Mouse (Mus musculus): ENCODE data around the gene 3110082I17Rik. TPM values are rescaled to one million over a fixed set of nuclear protein-coding genes. Genes with fewer than 3 reads are reported as not detected.
A peak's percentile ranks its signal among the peaks of the same experiment; 100 is the strongest.

3110082I17Rik gene
- polyA plus RNA-seq, 1 experiment, result 4.8 TPM

- WGBS, result 20% methylated on average over 5 of the region's 5 CpGs
- Histone ChIP-seq H3K27me3 (replicated peaks; ENCODE audit: control insufficient read depth, insufficient read depth, low read length) (no peaks in the 10 kb centered on the region), H3K4me3 (ENCODE audit: insufficient read depth, low read depth, low read length) (no peak overlapping the region), H3K36me3 (ENCODE audit: control insufficient read depth, insufficient read depth, low read length) (no peaks in the 10 kb centered on the region), H3K27ac (ENCODE audit: insufficient read depth, low read depth, low read length) (no peak overlapping the region), H3K4me1 (ENCODE audit: control insufficient read depth, insufficient read depth, low read length) (peaks cover 11% of the 10 kb centered on the region; the same call in 1 of the 2 replicates)
- TF ChIP-seq POLR2A (IDR thresholded peaks at IDR 0.05; ENCODE audit: low read depth, low read length) (no peak), CTCF (conservative IDR thresholded peaks at IDR 0.05; ENCODE audit: insufficient read depth, insufficient read length, low read depth, low read length) (peak; percentile 92)
- peak; percentile 97 for DNase-seq
These were observed 62.2 kb downstream of the 3110082I17Rik start for GRCm38 (mm10) chr5:139397959-139398753.

- Histone ChIP-seq H3K27ac (ENCODE audit: insufficient read depth, low read depth, low read length) (no peak overlapping the region), H3K36me3 (ENCODE audit: control insufficient read depth, insufficient read depth, low read length) (no peaks in the 10 kb centered on the region), H3K4me1 (ENCODE audit: control insufficient read depth, insufficient read depth, low read length) (peaks cover 11% of the 10 kb centered on the region; the same call in 1 of the 2 replicates), H3K4me3 (ENCODE audit: insufficient read depth, low read depth, low read length) (no peak overlapping the region), H3K27me3 (replicated peaks; ENCODE audit: control insufficient read depth, insufficient read depth, low read length) (no peaks in the 10 kb centered on the region)
- 80% methylated on average over 4 of the region's 4 CpGs for WGBS
- no peak for TF ChIP-seq POLR2A (IDR thresholded peaks at IDR 0.05; ENCODE audit: low read depth, low read length)
- no peak for TF ChIP-seq CTCF (conservative IDR thresholded peaks at IDR 0.05; ENCODE audit: insufficient read depth, insufficient read length, low read depth, low read length)
- DNase-seq, result no peak
These were observed 62.9 kb downstream of the 3110082I17Rik start for GRCm38 (mm10) chr5:139397359-139397916.

- Histone ChIP-seq H3K36me3 (ENCODE audit: control insufficient read depth, insufficient read depth, low read length) (no peaks in the 10 kb centered on the region), H3K4me3 (ENCODE audit: insufficient read depth, low read depth, low read length) (no peak overlapping the region), H3K27me3 (replicated peaks; ENCODE audit: control insufficient read depth, insufficient read depth, low read length) (no peaks in the 10 kb centered on the region), H3K27ac (ENCODE audit: insufficient read depth, low read depth, low read length) (no peak overlapping the region), H3K4me1 (ENCODE audit: control insufficient read depth, insufficient read depth, low read length) (peaks cover 11% of the 10 kb centered on the region; the same call in 1 of the 2 replicates)
- no peak for TF ChIP-seq CTCF (conservative IDR thresholded peaks at IDR 0.05; ENCODE audit: insufficient read depth, insufficient read length, low read depth, low read length)
- TF ChIP-seq POLR2A (IDR thresholded peaks at IDR 0.05; ENCODE audit: low read depth, low read length), result no peak
- 88% methylated on average over 4 of the region's 4 CpGs for whole genome bisulfite sequencing
- no peak for DNase-seq
These were observed 64.8 kb downstream of the 3110082I17Rik start for GRCm38 (mm10) chr5:139395528-139395927.

- no peaks in the 10 kb centered on the region for H3K36me3 ChIP-seq (ENCODE audit: control insufficient read depth, insufficient read depth, low read length)
- DNase-seq, result no peak
- H3K27me3 ChIP-seq (replicated peaks; ENCODE audit: control insufficient read depth, insufficient read depth, low read length), result no peaks in the 10 kb centered on the region
- no peak overlapping the region for H3K4me3 ChIP-seq (ENCODE audit: insufficient read depth, low read depth, low read length)
- TF ChIP-seq POLR2A (IDR thresholded peaks at IDR 0.05; ENCODE audit: low read depth, low read length), result no peak
- no peak for TF ChIP-seq CTCF (conservative IDR thresholded peaks at IDR 0.05; ENCODE audit: insufficient read depth, insufficient read length, low read depth, low read length)
- H3K4me1 ChIP-seq (ENCODE audit: control insufficient read depth, insufficient read depth, low read length), result peaks cover 14% of the 10 kb centered on the region
- 47% methylated on average over 7 of the region's 7 CpGs for WGBS
- H3K27ac ChIP-seq (ENCODE audit: insufficient read depth, low read depth, low read length), result no peak overlapping the region
These were observed 65.9 kb downstream of the 3110082I17Rik start for GRCm38 (mm10) chr5:139394399-139394798.

- Histone ChIP-seq H3K4me3 (ENCODE audit: insufficient read depth, low read depth, low read length) (no peak overlapping the region), H3K27me3 (replicated peaks; ENCODE audit: control insufficient read depth, insufficient read depth, low read length) (no peaks in the 10 kb centered on the region), H3K36me3 (ENCODE audit: control insufficient read depth, insufficient read depth, low read length) (no peaks in the 10 kb centered on the region), H3K4me1 (ENCODE audit: control insufficient read depth, insufficient read depth, low read length) (peaks cover 21% of the 10 kb centered on the region), H3K27ac (ENCODE audit: insufficient read depth, low read depth, low read length) (no peak overlapping the region)
- no peak for TF ChIP-seq CTCF (conservative IDR thresholded peaks at IDR 0.05; ENCODE audit: insufficient read depth, insufficient read length, low read depth, low read length)
- TF ChIP-seq POLR2A (IDR thresholded peaks at IDR 0.05; ENCODE audit: low read depth, low read length), result no peak
- 88% methylated on average over 16 of the region's 16 CpGs for WGBS
- DNase-seq, result no peak
These were observed 67.1 kb downstream of the 3110082I17Rik start for GRCm38 (mm10) chr5:139393197-139393588.

- TF ChIP-seq POLR2A (IDR thresholded peaks at IDR 0.05; ENCODE audit: low read depth, low read length) (no peak), CTCF (conservative IDR thresholded peaks at IDR 0.05; ENCODE audit: insufficient read depth, insufficient read length, low read depth, low read length) (no peak)
- Histone ChIP-seq H3K27ac (ENCODE audit: insufficient read depth, low read depth, low read length) (no peak overlapping the region), H3K36me3 (ENCODE audit: control insufficient read depth, insufficient read depth, low read length) (no peaks in the 10 kb centered on the region), H3K27me3 (replicated peaks; ENCODE audit: control insufficient read depth, insufficient read depth, low read length) (no peaks in the 10 kb centered on the region), H3K4me1 (ENCODE audit: control insufficient read depth, insufficient read depth, low read length) (peaks cover 24% of the 10 kb centered on the region), H3K4me3 (ENCODE audit: insufficient read depth, low read depth, low read length) (no peak overlapping the region)
- DNase-seq, result no peak
- 86% methylated on average over 37 of the region's 37 CpGs for WGBS
These were observed 67.8 kb downstream of the 3110082I17Rik start for GRCm38 (mm10) chr5:139392219-139393196.
